Mouse (Mus musculus) retina, postnatal 1 day (tissue): ENCODE results near the gene Tacr1.

Experiments
- DNase-seq: peaks from one replicate; pipeline ENCODE4 v3.0.0-alpha.2; 2012

Gene Tacr1

GRCm38 (mm10) chr6:82401595-82402451 is at the start of gene Tacr1:
Gene Tacr1 (plus strand): TSS chr6:82402334.
- peak; percentile 96 for DNase-seq

- DNase-seq: no peak
Measured at GRCm38 (mm10) chr6:82376144-82376543, 26.0 kb upstream of the Tacr1 start.

GRCm38 (mm10) chr6:82383556-82383955 is 18.6 kb upstream of the Tacr1 start:
- no peak for DNase-seq

- peak; percentile 74 for DNase-seq
Measured at GRCm38 (mm10) chr6:82402501-82403495, 664 bp downstream of the Tacr1 start.

GRCm38 (mm10) chr6:82418367-82418766 is 16.2 kb downstream of the Tacr1 start:
- DNase-seq: peak; percentile 22

- DNase-seq: peak; percentile 76
Measured at GRCm38 (mm10) chr6:82420222-82420621, 18.1 kb downstream of the Tacr1 start.

GRCm38 (mm10) chr6:82428890-82429289 is 26.8 kb downstream of the Tacr1 start:
- no peak for DNase-seq

- peak; percentile 45 for DNase-seq
Measured at GRCm38 (mm10) chr6:82429766-82430165, 27.6 kb downstream of the Tacr1 start.

- no peak for DNase-seq
Measured at GRCm38 (mm10) chr6:82437174-82437573, 35.0 kb downstream of the Tacr1 start.

- DNase-seq: peak; percentile 5
Measured at GRCm38 (mm10) chr6:82452206-82453095, 50.3 kb downstream of the Tacr1 start.

GRCm38 (mm10) chr6:82455245-82455644 is 53.1 kb downstream of the Tacr1 start:
- peak; percentile 22 for DNase-seq

- no peak for DNase-seq
Measured at GRCm38 (mm10) chr6:82457163-82457763, 55.1 kb downstream of the Tacr1 start.

GRCm38 (mm10) chr6:82458762-82459389 is 56.7 kb downstream of the Tacr1 start:
- no peak for DNase-seq

- DNase-seq: no peak
Measured at GRCm38 (mm10) chr6:82463171-82463570, 61.0 kb downstream of the Tacr1 start.

- DNase-seq: no peak
Measured at GRCm38 (mm10) chr6:82474477-82474876, 72.3 kb downstream of the Tacr1 start.

GRCm38 (mm10) chr6:82483842-82484241 is 81.7 kb downstream of the Tacr1 start:
- DNase-seq: no peak

- DNase-seq: no peak
Measured at GRCm38 (mm10) chr6:82494481-82494880, 92.3 kb downstream of the Tacr1 start.

GRCm38 (mm10) chr6:82510843-82511416 is 108.8 kb downstream of the Tacr1 start:
- DNase-seq: no peak

- no peak for DNase-seq
Measured at GRCm38 (mm10) chr6:82519626-82520025, 117.5 kb downstream of the Tacr1 start.

GRCm38 (mm10) chr6:82522567-82522966 is 120.4 kb downstream of the Tacr1 start:
- DNase-seq: no peak
